Mouse (Mus musculus): ENCODE measurements around the gene Fgfrl1.

The Fgfrl1 gene

GRCm38 (mm10) chr5:108692271-108692670 lies at the start of gene Fgfrl1:
Gene Fgfrl1, plus strand, starts transcription at chr5:108692382.
- peak; percentile 57 for DNase-seq (ENCODE audit: low spot score)

GRCm38 (mm10) chr5:108643674-108644073 lies 48.5 kb upstream of the Fgfrl1 start:
- no peak for DNase-seq (ENCODE audit: low spot score)

- no peak for DNase-seq (ENCODE audit: low spot score)
These were observed 46.4 kb upstream of the Fgfrl1 start for GRCm38 (mm10) chr5:108645651-108646342.

GRCm38 (mm10) chr5:108646343-108646660 lies 45.9 kb upstream of the Fgfrl1 start:
- no peak for DNase-seq (ENCODE audit: low spot score)

- no peak for DNase-seq (ENCODE audit: low spot score)
These were observed 44.9 kb upstream of the Fgfrl1 start for GRCm38 (mm10) chr5:108647311-108647710.

- no peak for DNase-seq (ENCODE audit: low spot score)
These were observed 44.2 kb upstream of the Fgfrl1 start for GRCm38 (mm10) chr5:108647820-108648465.

- no peak for DNase-seq (ENCODE audit: low spot score)
These were observed 43.1 kb upstream of the Fgfrl1 start for GRCm38 (mm10) chr5:108648937-108649576.

GRCm38 (mm10) chr5:108650341-108650740 lies 41.8 kb upstream of the Fgfrl1 start:
- no peak for DNase-seq (ENCODE audit: low spot score)

GRCm38 (mm10) chr5:108651136-108651720 lies 41.0 kb upstream of the Fgfrl1 start:
- DNase-seq (ENCODE audit: low spot score) = no peak

- DNase-seq (ENCODE audit: low spot score) = peak; percentile 70
These were observed 40.4 kb upstream of the Fgfrl1 start for GRCm38 (mm10) chr5:108651823-108652222.

GRCm38 (mm10) chr5:108653341-108653740 lies 38.8 kb upstream of the Fgfrl1 start:
- DNase-seq (ENCODE audit: low spot score) = no peak

- no peak for DNase-seq (ENCODE audit: low spot score)
These were observed 37.7 kb upstream of the Fgfrl1 start for GRCm38 (mm10) chr5:108654444-108654990.

- DNase-seq (ENCODE audit: low spot score) = no peak
These were observed 36.8 kb upstream of the Fgfrl1 start for GRCm38 (mm10) chr5:108655381-108655780.

- no peak for DNase-seq (ENCODE audit: low spot score)
These were observed 36.1 kb upstream of the Fgfrl1 start for GRCm38 (mm10) chr5:108655891-108656650.

- no peak for DNase-seq (ENCODE audit: low spot score)
These were observed 34.8 kb upstream of the Fgfrl1 start for GRCm38 (mm10) chr5:108657406-108657805.

- DNase-seq (ENCODE audit: low spot score) = no peak
These were observed 33.6 kb upstream of the Fgfrl1 start for GRCm38 (mm10) chr5:108658611-108659010.

- no peak for DNase-seq (ENCODE audit: low spot score)
These were observed 32.2 kb upstream of the Fgfrl1 start, which contains the start of gene Idua for GRCm38 (mm10) chr5:108659698-108660631. Gene Idua, plus strand, starts transcription at chr5:108660331.

- DNase-seq (ENCODE audit: low spot score) = peak; percentile 97
These were observed 31.4 kb upstream of the Fgfrl1 start for GRCm38 (mm10) chr5:108660632-108661268.

GRCm38 (mm10) chr5:108662772-108663171 lies 29.4 kb upstream of the Fgfrl1 start:
- DNase-seq (ENCODE audit: low spot score) = no peak

GRCm38 (mm10) chr5:108665066-108665465 lies 27.1 kb upstream of the Fgfrl1 start:
- no peak for DNase-seq (ENCODE audit: low spot score)

Measured in embryo, embryonic 10 days (tissue).